Mouse (Mus musculus) frontal cortex, adult 2 months (tissue): ENCODE measurements around the gene Reep1. TPM values are rescaled to one million over a fixed set of nuclear protein-coding genes. Genes with fewer than 3 reads are reported as not detected.
"Not testable (repeated sequence)": the region's sequence is repeated elsewhere in the genome, so short reads cannot be mapped to it uniquely, and the experiment has no call there.

Experiments used
- DNase-seq, 2 experiments: peaks; one replicate each; pipeline ENCODE4 v3.0.0; 2022; ENCODE audit warnings: low spot score in 1 of 2; ENCODE audit errors: extremely low spot score in 1 of 2
- polyA plus RNA-seq: library from polyadenylated mRNA; depleted of rRNA; stranded (reverse); fragments of >200 nt; gene quantifications from 2 replicates; pipeline ENCODE4 v1.2.3, GENCODE M21; 2012; rRNA removed

Reep1 gene
- polyA plus RNA-seq, 1 experiment = 82.5 TPM

- DNase-seq = peak; percentile 94 to 97
These were observed 123.6 kb downstream of the Reep1 start, which contains the start of gene Immt for GRCm38 (mm10) chr6:71830690-71831580. Gene Immt, plus strand, starts transcription at chr6:71831331.

- peak; percentile 98 for DNase-seq
These were observed 124.2 kb downstream of the Reep1 start for GRCm38 (mm10) chr6:71831581-71831960.

GRCm38 (mm10) chr6:71836811-71837210, 129.4 kb downstream of the Reep1 start:
- DNase-seq = no peak

- no peak for DNase-seq
These were observed 132.5 kb downstream of the Reep1 start for GRCm38 (mm10) chr6:71839815-71840214.

GRCm38 (mm10) chr6:71840597-71841290, 133.4 kb downstream of the Reep1 start:
- DNase-seq = no peak

GRCm38 (mm10) chr6:71846906-71847305, 139.5 kb downstream of the Reep1 start:
- not testable (repeated sequence) for DNase-seq

Other genes with a start within 250 kb of the Reep1 start
- 33.2 and 34.8 TPM in 2 replicates for gene Rnf103, start 213.7 kb upstream of the Reep1 start, polyA plus RNA-seq
- 101 and 114 TPM in 2 replicates for gene Chmp3, start 163.8 kb upstream of the Reep1 start, polyA plus RNA-seq
- gene Kdm3a, start 74.6 kb upstream of the Reep1 start, polyA plus RNA-seq = 34.5 and 38.4 TPM in 2 replicates
- 16.6 and 18.4 TPM in 2 replicates for gene Mrpl35, start 119.4 kb downstream of the Reep1 start, polyA plus RNA-seq
- gene Immt, start 123.8 kb downstream of the Reep1 start, polyA plus RNA-seq = 85.1 and 92.1 TPM in 2 replicates
- gene Ptcd3, start 201.2 kb downstream of the Reep1 start, polyA plus RNA-seq = 52.4 and 54.8 TPM in 2 replicates
- gene Polr1a, start 201.5 kb downstream of the Reep1 start, polyA plus RNA-seq = 15.8 and 18.0 TPM in 2 replicates